Mouse (Mus musculus) cerebellum, adult 2 months (tissue): Measurements from ENCODE around the gene Gad2. TPM values are rescaled to one million over a fixed set of nuclear protein-coding genes. Genes with fewer than 3 reads are reported as not detected.

Experiments used
- DNase-seq, 2 experiments: peaks; one replicate each; pipeline ENCODE4 v3.0.0; 2021
- H3K27ac ChIP-seq: fragments of 200-500 bp; 2 replicates; pipeline ENCODE4 v1.5.1; 2012; ENCODE audit warnings: low read length, control low read depth, inconsistent platforms; ENCODE audit not compliant: insufficient read depth
- H3K27me3 ChIP-seq: fragments of 200-500 bp; 2 replicates; pipeline ENCODE4 v1.6.1; 2012; ENCODE audit warnings: inconsistent platforms, mild to moderate bottlenecking, low read length, moderate library complexity; ENCODE audit not compliant: control insufficient read depth, insufficient read depth
- H3K4me1 ChIP-seq: fragments of 200-500 bp; 2 replicates; pipeline ENCODE4 v1.6.1; 2011; ENCODE audit warnings: low read length; ENCODE audit not compliant: control insufficient read depth, insufficient read depth
- H3K4me3 ChIP-seq: fragments of 200-500 bp; replicated peaks from 2 replicates; pipeline ENCODE3; 2011; ENCODE audit warnings: mild to moderate bottlenecking, low read depth, low read length, control low read depth; ENCODE audit not compliant: insufficient read depth
- CTCF ChIP-seq: fragments of 200-500 bp; IDR thresholded peaks from 2 replicates; pipeline ENCODE4 v1.5.1; 2011; ENCODE audit warnings: low read depth, mild to moderate bottlenecking, control low read depth, low read length, moderate library complexity, borderline replicate concordance; ENCODE audit not compliant: insufficient read depth
- POLR2A ChIP-seq: fragments of 200-500 bp; IDR thresholded peaks from 2 replicates; pipeline ENCODE4 v1.6.1; 2011; ENCODE audit warnings: low read length, control low read depth, borderline replicate concordance; ENCODE audit not compliant: insufficient read depth
- WGBS: fragments of 180-500 bp; shearing (Covaris S2); methylation state at CpG from one replicate; pipeline ENCODE4 v1.1.7; 2018; 5-methylcytosine and 5-hydroxymethylcytosine counted together
- polyA plus RNA-seq: library from polyadenylated mRNA; depleted of rRNA; stranded (reverse); fragments of >200 nt; gene quantifications from 2 replicates; pipeline ENCODE4 v1.2.3, GENCODE M21; 2012

Gad2 gene
- polyA plus RNA-seq, 1 experiment: 47.8 TPM

DNA sequence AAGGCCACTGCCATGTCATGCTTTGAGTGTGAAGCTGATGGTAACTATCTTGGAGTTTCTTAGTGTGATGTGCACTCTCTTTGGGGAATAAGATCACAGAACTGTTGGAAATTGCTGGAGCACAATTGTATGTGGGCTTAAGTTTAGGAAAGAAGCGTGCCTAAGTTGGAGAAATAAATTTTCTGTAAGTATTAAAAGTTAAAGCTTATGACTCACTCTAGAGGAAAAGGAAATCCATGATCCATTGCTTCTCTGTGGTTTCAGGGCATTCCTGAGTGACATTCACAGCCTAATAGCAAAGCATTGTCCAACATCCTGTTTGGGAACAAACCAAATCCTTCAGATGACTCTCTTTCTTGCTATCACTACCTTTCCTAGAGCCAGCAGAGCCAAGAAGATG is 49.3 kb downstream of the Gad2 start:
- Histone ChIP-seq H3K4me3 (no peak overlapping the region), H3K4me1 (peaks cover 3% of the 10 kb centered on the region; the same call in 1 of the 2 replicates), H3K27me3 (no peaks in the 10 kb centered on the region), H3K27ac (no peak overlapping the region)
- WGBS: 95% methylated on average over 1 of the region's 1 CpGs
- no peak for DNase-seq
- no peak for TF ChIP-seq POLR2A

DNA sequence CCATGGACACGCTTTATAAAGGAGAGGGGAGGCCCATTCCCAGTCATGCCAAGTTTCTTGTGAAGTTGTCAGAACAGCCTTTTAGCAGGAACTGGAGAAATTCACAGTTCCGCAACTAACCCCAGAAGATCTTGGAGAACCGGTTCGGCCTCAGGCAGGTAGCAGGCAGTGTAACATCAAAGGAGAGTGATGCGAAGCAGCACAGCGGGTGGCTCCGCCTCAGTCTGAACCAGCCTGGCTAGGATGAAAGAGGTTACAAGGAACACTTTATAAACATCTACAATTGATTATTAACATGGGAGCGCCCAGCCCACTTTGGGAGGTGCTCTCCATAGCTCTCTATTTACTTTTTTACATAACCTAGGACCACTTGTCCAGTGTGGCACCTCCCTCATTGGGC is 55.1 kb downstream of the Gad2 start:
- Histone ChIP-seq H3K27me3 (no peaks in the 10 kb centered on the region), H3K4me3 (no peak overlapping the region), H3K4me1 (no peaks in the 10 kb centered on the region), H3K27ac (no peak overlapping the region)
- no peak for DNase-seq
- 49% methylated on average over 8 of the region's 8 CpGs for WGBS
- TF ChIP-seq CTCF (no peak), POLR2A (no peak)

DNA sequence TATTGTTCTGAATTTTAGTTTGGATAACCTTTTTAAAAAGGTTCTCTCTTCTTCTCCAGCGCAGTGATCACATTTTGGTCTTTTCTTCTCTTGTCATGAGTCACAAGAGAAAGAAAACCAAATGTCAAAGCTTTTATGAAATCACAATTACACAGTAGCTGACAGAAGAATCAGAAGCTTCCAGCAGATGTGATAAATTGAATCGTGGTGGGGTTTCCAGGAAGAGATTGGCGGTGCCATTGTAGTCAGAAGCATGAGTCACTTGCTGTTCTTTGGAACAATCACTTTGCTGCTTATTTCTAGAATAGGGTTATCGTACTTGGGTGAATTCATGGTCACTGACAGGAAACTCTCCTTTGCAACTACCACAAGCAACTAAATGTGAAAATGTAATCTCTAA is 57.9 kb downstream of the Gad2 start:
- TF ChIP-seq CTCF (no peak), POLR2A (no peak)
- H3K4me3 ChIP-seq: no peak overlapping the region
- WGBS: 26% methylated on average over 4 of the region's 4 CpGs
- H3K27me3 ChIP-seq: no peaks in the 10 kb centered on the region
- no peak for DNase-seq
- no peak overlapping the region for H3K27ac ChIP-seq
- no peaks in the 10 kb centered on the region for H3K4me1 ChIP-seq

DNA sequence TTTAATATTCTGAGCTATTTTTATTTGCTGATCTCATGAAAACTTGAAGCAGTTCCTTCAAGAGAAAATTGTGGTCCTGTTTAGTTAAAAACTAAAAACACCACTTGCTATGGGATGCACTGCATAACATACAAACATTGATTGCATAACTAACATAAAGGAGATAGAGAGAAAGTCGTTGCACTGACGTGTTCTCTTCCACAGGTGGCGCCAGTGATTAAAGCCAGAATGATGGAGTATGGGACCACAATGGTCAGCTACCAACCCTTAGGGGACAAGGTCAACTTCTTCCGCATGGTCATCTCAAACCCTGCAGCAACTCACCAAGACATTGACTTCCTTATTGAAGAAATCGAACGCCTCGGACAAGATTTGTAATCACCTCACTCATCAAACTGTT is 68.0 kb downstream of the Gad2 start:
- no peak overlapping the region for H3K27ac ChIP-seq
- TF ChIP-seq CTCF (no peak), POLR2A (no peak)
- DNase-seq: no peak
- no peaks in the 10 kb centered on the region for H3K4me1 ChIP-seq
- no peaks in the 10 kb centered on the region for H3K27me3 ChIP-seq
- H3K4me3 ChIP-seq: no peak overlapping the region
- WGBS: 87% methylated on average over 7 of the region's 7 CpGs

DNA sequence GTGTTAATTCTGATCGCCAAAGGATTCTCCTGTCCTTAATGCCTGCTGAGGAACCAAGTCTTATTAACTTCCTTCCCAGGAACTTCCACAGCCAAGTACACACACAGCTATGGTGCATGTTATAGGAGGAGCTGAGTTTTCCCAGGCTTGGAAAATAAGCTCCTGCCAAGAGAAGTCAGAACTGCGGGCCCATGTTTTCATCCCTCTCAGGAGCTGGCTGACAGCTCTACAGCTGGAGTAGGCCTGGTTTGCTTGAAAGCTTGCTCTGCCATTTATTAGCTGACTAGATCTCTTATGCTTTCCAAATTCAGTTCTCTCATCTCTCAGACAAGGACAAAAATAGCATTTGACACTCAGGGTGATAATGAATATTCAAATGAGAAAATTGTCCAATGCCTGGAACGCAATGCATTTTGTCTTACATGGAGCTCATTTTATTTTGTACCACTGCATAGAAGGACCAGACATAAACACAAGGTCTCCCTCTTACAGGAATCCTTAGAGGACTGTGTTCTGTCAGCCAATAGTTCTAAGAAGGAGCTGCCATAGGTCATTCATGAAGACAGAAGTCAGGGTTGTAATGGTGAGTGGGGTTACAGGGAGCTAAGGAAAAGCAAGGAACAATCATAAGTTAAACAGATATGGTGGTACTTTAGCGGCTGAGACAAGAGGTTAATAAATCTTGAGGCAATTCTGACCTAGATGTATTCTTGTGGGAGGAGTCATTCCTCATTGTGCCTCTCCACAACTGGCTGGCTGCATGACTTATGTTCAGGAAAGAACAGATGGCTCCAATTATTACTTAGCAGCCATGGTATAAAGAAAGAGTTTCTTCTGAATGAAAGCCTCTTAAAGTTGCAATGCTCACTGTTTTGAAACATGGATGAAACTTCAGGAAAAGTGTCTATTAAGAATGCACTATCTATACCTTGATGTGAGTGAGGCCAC is 83.0 kb downstream of the Gad2 start:
- H3K4me3 ChIP-seq: no peak overlapping the region
- no peak overlapping the region for H3K27ac ChIP-seq
- DNase-seq: no peak
- H3K27me3 ChIP-seq: no peaks in the 10 kb centered on the region
- H3K4me1 ChIP-seq: no peaks in the 10 kb centered on the region
- no peak for TF ChIP-seq CTCF
- no peak for TF ChIP-seq POLR2A
- WGBS: 52% methylated on average over 4 of the region's 4 CpGs

DNA sequence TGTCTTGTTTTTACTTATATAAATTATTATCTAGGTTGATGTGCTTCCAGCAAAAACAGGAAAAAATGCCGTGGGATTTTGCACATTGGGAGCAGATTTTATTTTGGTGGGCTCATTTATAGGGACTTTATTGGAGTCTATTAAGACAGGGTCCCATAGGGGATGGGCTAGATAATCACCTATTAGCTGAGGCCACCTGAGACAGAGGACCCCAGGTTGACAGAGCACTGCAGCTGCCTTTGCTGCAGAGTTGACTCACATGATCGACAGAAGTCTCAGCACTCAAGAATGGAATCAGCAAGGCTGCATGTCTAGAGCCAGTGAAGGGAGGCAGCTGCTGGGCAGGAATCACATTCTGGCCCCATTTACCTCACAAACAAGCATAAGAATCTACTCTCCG is 84.2 kb downstream of the Gad2 start:
- no peaks in the 10 kb centered on the region for H3K27me3 ChIP-seq
- H3K4me3 ChIP-seq: no peak overlapping the region
- no peaks in the 10 kb centered on the region for H3K4me1 ChIP-seq
- DNase-seq: no peak
- WGBS: 71% methylated on average over 3 of the region's 3 CpGs
- TF ChIP-seq CTCF: no peak
- no peak for TF ChIP-seq POLR2A
- no peak overlapping the region for H3K27ac ChIP-seq

DNA sequence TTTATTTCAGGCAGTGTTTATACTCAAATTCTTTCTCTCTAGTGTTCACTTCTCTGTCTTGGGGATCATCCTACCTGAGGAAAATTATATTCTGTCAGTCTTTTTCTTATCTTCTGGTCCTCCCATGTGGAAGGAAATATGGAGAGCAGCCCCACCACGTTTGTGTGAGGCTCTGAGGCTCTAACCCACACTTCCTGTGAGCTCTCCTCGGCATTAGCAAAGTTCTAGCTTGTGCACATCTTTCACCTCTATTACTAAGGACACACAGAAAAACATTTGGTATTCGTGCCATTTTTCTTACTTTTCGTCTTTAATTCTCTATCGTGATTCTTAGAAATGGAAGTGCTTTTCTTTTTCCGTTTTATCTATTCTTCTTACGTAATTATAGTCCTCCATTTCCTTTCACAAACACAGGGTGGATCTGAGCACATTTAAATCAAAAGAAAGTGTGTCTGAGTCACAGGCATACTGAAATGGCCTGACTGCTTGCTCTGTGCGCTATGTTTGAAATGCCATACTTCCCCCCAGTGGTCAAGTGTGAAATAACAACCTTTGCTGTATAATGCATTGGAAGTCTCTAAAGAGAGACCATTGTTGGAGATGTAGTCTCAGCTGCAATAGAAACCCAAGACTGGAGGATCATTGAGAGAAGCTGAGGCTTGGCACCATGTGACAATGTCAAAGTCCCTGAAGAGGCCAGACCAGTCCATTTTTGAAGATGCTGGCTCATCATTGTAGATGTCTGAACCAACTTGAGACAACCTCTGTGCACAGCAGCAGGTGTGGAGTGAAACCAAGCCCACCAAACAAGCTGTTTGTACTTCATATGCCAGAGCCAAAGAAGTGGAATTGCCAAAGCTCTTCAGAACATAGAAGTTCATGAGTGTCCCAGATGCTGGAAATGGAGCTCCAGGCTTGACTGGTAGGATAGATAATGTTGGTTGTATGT is 99.8 kb downstream of the Gad2 start:
- TF ChIP-seq POLR2A: no peak
- TF ChIP-seq CTCF: peak; percentile 66
- Histone ChIP-seq H3K4me1 (no peaks in the 10 kb centered on the region), H3K27ac (no peak overlapping the region), H3K4me3 (no peak overlapping the region), H3K27me3 (no peaks in the 10 kb centered on the region)
- 27% methylated on average over 8 of the region's 8 CpGs for WGBS
- DNase-seq: peak; percentile 29 to 56
